Mouse (Mus musculus): ENCODE results near the gene Mgarp. TPM values are rescaled to one million over a fixed set of nuclear protein-coding genes. Genes with fewer than 3 reads are reported as not detected.
"Not testable (repeated sequence)": the region's sequence is repeated elsewhere in the genome, so short reads cannot be mapped to it uniquely, and the experiment has no call there.

Gene Mgarp
- polyA plus RNA-seq, 1 experiment from 2014 or later = 9.5 TPM

DNA sequence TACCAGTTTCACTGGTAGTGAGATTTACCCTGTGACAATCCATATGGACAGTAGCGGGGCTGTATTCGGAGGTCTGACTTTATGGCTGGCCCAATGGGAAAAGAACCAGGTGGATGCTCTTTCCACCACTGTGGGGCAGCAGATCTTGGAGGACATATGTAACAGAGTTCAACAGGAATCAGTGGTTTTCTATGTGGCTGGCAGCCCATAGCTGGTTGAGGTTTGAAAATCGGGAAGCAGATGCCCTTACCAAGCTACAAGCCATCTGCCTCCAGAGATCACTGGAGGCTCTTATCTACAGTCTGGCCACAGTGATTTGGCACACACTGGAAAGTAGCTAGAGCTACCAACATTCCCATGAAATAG is 31.0 kb downstream of the Mgarp start:
- peaks cover 11% of the 10 kb centered on the region for H3K4me1 ChIP-seq (replicated peaks)
- H3K9ac ChIP-seq = no peak overlapping the region
- H3K36me3 ChIP-seq = no peaks in the 10 kb centered on the region
- no peaks in the 10 kb centered on the region for H3K9me3 ChIP-seq (replicated peaks)
- peak overlapping the region; percentile 77 for H3K4me2 ChIP-seq
- peak overlapping the region; percentile 54; the same call in 1 of the 2 replicates for H3K27ac ChIP-seq
- no peak for ATAC-seq (replicated peaks; ENCODE audit: insufficient number of reproducible peaks, insufficient read depth, low FRiP score, low read depth)
- 7% methylated on average over 3 of the region's 3 CpGs for WGBS
- peak overlapping the region; percentile 51 for H3K4me3 ChIP-seq
- no peaks in the 10 kb centered on the region for H3K27me3 ChIP-seq

DNA sequence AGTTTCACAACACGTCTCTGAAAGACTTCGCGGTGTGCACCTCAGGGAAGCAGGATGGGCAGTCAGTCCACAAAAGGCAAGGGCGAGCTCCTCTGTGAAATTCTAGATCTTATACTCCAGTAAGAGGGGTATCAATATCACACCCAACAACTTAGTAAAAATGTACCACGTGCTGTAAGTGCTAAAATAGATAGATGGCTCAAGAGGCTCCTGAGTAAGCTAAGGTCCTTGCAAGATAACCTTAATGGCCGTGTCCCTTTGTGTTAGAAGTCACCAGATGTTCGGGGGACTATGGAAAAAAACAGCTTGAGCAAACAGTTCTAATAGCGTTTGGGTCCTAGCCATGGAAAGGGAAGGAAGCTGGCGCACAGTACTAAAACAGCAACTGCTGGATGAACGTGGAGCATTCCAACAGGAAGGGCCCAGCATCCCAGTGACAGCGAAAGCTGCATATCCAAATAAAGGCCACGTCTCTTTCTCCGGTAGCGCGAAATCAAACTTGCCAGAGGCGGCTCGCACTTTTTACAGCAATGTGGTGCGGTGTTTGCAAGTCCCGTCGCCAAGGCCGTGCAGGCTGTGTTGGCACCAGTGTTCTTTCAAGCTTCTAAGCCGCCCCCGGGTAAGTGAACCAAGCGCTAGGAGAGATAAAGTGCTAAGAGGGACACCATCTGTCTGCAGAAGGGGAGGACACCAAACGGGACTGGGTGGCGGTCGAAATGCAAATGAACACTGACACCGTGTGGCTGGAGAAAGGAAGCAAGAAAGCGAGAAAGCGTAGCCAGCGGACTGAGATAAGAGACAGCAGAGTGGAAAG is 31.6 kb downstream of the Mgarp start:
- no peaks in the 10 kb centered on the region for H3K27me3 ChIP-seq
- peak overlapping the region; percentile 51 for H3K4me3 ChIP-seq
- H3K4me1 ChIP-seq (replicated peaks) = peaks cover 11% of the 10 kb centered on the region
- WGBS = 5% methylated on average over 31 of the region's 31 CpGs
- peak; percentile 89 for ATAC-seq (replicated peaks; ENCODE audit: insufficient number of reproducible peaks, insufficient read depth, low FRiP score, low read depth)
- H3K36me3 ChIP-seq = no peaks in the 10 kb centered on the region
- H3K27ac ChIP-seq = peak overlapping the region; percentile 54
- peak overlapping the region; percentile 77 for H3K4me2 ChIP-seq
- H3K9ac ChIP-seq = peak overlapping the region; percentile 29
- H3K9me3 ChIP-seq (replicated peaks) = no peaks in the 10 kb centered on the region

DNA sequence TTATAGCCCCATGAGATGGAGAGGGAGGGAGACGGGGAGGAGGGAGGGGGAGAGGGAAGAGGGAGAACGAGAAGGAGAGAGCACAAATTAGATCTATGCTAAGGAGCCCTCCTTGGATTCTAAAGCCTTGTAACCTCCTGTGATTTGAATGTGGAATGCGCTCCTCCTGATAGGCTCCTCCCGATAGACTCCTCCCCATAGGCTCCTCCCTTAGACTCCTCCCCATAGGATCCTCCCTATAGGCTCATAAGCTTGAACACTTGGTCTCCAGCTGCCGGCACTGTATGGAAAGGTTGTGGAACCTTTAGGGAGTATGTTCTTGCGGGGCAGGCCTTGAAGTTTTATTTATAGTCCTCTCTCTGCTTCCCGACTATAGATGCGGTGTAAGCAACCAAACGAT is 35.5 kb downstream of the Mgarp start:
- 29% methylated on average over 9 of the region's 9 CpGs for WGBS
- no peak overlapping the region for H3K9ac ChIP-seq
- H3K36me3 ChIP-seq = no peaks in the 10 kb centered on the region
- no peak overlapping the region for H3K27ac ChIP-seq
- H3K27me3 ChIP-seq = no peaks in the 10 kb centered on the region
- no peak overlapping the region for H3K4me2 ChIP-seq
- no peak overlapping the region for H3K4me3 ChIP-seq
- peaks cover 31% of the 10 kb centered on the region for H3K4me1 ChIP-seq (replicated peaks)
- ATAC-seq (replicated peaks; ENCODE audit: insufficient number of reproducible peaks, insufficient read depth, low FRiP score, low read depth) = no peak
- no peaks in the 10 kb centered on the region for H3K9me3 ChIP-seq (replicated peaks)

DNA sequence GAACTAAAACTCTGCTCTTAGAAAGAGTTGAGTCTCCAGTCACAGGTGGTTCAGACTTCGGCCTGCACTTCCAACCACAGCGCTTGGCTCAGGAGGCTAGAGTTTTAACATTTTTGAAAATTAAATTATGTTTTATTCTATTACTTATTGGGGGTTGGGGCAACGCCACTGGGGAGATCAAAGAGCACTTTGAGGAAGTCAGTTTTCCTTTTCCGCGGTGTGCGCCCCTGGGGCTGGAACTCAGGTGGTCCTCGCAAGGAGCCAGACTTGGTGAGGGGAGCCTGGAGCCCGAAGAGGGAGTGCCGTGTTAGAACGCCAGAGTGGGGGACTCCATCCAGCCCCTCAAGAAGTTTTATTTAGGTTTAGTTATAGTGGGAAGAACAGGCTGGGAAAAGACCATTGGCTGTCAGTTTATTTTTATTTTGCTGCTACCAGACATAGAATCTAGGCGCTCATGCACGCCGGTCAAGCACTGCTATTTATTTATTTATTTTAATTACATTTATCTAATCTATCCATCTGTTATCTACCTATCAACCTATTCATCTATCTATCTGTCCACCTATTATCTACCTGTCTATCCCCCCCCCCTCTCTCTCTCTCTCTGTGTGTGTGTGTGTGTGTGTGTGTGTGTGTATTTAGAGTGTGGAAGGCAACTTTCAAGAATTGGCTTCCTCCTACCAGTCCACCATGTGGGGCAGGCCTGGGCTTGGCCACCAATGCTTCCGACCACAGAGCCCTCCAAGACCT is 36.8 kb downstream of the Mgarp start:
- 38% methylated on average over 14 of the region's 14 CpGs for WGBS
- H3K27me3 ChIP-seq = no peaks in the 10 kb centered on the region
- no peak for ATAC-seq (replicated peaks; ENCODE audit: insufficient number of reproducible peaks, insufficient read depth, low FRiP score, low read depth)
- H3K9me3 ChIP-seq (replicated peaks) = no peaks in the 10 kb centered on the region
- no peak overlapping the region for H3K9ac ChIP-seq
- H3K4me2 ChIP-seq = peak overlapping the region; percentile 85
- peaks cover 24% of the 10 kb centered on the region for H3K4me1 ChIP-seq (replicated peaks)
- H3K4me3 ChIP-seq = peak overlapping the region; percentile 62
- H3K36me3 ChIP-seq = no peaks in the 10 kb centered on the region
- no peak overlapping the region for H3K27ac ChIP-seq

DNA sequence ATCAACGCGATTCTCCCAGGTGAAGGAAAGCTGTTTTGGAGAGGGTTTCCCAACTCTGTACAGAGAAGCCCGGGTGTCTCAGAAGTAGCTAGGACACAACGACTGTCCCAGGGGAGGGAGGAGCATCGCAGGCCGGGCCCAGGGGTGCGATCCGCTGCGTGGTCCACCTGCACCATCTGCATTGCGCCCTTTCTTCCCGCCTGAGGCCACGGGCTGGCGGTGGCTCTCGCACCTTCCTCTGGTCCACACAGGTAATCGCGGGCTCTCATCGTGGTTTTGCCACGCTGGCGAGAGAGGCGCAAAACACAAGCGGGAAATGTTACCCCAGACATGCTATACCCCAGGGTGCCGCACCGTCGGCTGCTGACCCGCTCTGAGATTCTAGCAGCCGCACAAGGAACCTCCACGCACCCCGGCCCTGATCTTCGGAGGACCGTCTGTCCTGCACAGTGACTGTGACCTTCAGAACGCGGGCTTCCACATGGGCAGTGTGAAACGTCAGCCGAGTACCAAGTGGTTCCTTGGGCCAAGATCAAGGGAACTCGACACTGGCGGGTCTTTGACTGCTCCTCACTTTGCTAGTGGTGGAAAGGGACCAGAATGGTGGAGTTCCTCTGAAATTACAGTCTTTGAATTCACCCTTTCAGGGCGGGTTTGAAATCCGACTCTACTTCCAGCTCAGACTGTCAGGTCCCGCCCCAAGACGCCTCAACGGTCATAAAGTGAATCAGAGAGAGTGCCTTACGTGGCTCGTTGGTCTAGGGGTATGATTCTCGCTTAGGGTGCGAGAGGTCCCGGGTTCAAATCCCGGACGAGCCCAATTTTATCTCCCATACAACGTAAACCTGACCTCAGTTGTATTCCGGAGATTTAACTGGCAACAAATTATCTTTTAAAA is 37.6 kb downstream of the Mgarp start:
- Histone ChIP-seq H3K36me3 (no peaks in the 10 kb centered on the region), H3K4me3 (peak overlapping the region; percentile 62), H3K27ac (peak overlapping the region; percentile 64; the same call in 1 of the 2 replicates), H3K4me1 (replicated peaks) (peaks cover 20% of the 10 kb centered on the region), H3K4me2 (peak overlapping the region; percentile 85), H3K27me3 (no peaks in the 10 kb centered on the region), H3K9me3 (replicated peaks) (no peaks in the 10 kb centered on the region), H3K9ac (peak overlapping the region; percentile 64)
- WGBS = 2% methylated on average over 50 of the region's 50 CpGs
- ATAC-seq (replicated peaks; ENCODE audit: insufficient number of reproducible peaks, insufficient read depth, low FRiP score, low read depth) = peak; percentile 66

DNA sequence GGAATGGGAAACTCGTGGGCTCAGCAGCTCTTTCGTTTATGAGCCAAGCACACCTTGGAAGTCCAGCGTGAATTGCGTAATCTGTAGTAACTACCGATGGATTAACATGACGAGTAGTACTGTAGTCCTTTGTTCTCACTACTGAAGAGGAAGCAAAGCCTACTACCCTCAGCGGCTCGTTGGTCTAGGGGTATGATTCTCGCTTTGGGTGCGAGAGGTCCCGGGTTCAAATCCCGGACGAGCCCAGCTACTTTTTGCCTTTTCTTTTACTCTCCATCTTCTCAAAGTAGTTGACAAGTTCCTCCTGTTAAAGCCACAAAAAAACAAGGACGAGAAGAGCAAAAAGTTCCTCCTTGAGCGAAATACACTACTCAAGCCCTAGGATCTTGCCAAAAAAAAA is 38.4 kb downstream of the Mgarp start:
- Histone ChIP-seq H3K9me3 (replicated peaks) (no peaks in the 10 kb centered on the region), H3K4me1 (replicated peaks) (peaks cover 20% of the 10 kb centered on the region), H3K4me2 (peak overlapping the region; percentile 85), H3K27me3 (no peaks in the 10 kb centered on the region), H3K27ac (no peak overlapping the region), H3K4me3 (peak overlapping the region; percentile 62), H3K9ac (0 out of 2 replicates have a peak overlapping the region, but pooled peaks have one; percentile 3), H3K36me3 (no peaks in the 10 kb centered on the region)
- 6% methylated on average over 15 of the region's 15 CpGs for WGBS
- ATAC-seq (replicated peaks; ENCODE audit: insufficient number of reproducible peaks, insufficient read depth, low FRiP score, low read depth) = no peak

DNA sequence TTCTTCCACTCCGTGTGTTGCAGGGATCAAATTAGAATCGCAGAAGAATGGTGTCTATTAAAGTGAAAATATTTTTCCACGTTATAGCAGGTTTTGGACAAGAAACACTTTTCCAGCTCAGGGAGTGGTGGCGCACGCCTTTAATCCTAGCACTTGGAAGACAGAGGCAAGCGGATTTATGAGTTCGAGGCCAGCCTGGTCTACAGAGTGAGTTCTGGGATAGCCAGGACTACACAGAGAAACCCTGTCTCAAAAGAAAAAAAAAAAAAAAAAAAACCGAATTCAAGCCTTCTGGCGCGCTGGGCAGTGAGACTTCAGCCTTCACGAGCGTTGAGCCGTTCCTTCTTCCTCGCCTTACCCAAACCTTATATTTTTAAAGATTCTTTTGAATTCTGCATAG is 38.9 kb downstream of the Mgarp start:
- no peak overlapping the region for H3K27ac ChIP-seq
- H3K27me3 ChIP-seq = no peaks in the 10 kb centered on the region
- ATAC-seq (replicated peaks; ENCODE audit: insufficient number of reproducible peaks, insufficient read depth, low FRiP score, low read depth) = no peak
- H3K4me1 ChIP-seq (replicated peaks) = peaks cover 20% of the 10 kb centered on the region
- no peaks in the 10 kb centered on the region for H3K36me3 ChIP-seq
- 28% methylated on average over 14 of the region's 14 CpGs for WGBS
- peak overlapping the region; percentile 85 for H3K4me2 ChIP-seq
- no peak overlapping the region for H3K9ac ChIP-seq
- H3K4me3 ChIP-seq = peak overlapping the region; percentile 62
- no peaks in the 10 kb centered on the region for H3K9me3 ChIP-seq (replicated peaks)

DNA sequence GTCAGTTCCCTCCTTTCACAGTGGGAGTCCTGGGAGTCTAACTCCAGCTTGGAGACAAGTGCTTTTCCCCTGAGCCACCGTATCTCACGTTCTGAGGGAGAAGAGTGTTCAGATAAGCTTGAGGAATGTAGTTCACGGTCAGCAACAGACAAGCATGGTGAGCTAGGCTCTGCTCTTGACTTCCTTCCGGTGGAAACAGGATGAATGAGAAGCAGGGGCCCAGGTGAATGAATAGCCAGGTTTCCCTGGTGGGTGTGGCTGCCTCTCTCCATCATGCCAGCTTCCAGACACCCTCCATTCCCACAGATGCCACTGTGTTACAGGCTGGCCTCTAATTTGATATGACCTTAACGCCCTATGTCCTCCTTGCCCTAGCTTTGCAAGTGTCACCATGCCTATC is 39.5 kb downstream of the Mgarp start:
- Histone ChIP-seq H3K27ac (peak overlapping the region; percentile 6; the same call in 1 of the 2 replicates), H3K9me3 (replicated peaks) (no peaks in the 10 kb centered on the region), H3K36me3 (no peaks in the 10 kb centered on the region), H3K27me3 (no peaks in the 10 kb centered on the region), H3K4me2 (peak overlapping the region; percentile 85), H3K4me3 (no peak overlapping the region), H3K4me1 (replicated peaks) (peaks cover 20% of the 10 kb centered on the region), H3K9ac (no peak overlapping the region)
- WGBS = 17% methylated on average over 5 of the region's 5 CpGs
- no peak for ATAC-seq (replicated peaks; ENCODE audit: insufficient number of reproducible peaks, insufficient read depth, low FRiP score, low read depth)

DNA sequence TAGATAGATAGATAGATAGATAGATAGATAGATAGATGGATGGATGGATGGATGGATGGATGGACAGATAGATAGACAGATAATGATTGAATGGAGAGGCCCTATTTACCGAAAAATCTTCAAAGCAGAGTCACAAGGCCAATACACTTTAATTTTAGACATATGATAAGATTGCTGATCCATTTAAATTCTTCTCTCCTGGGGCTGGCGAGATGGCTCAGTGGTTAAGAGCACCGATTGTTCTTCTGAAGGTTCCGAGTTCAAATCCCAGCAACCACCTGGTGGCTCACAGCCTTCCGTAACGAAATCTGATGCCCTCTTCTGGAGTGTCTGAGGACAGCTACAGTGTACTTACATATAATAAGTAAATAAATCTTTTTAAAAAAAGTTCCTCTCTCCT is 41.6 kb downstream of the Mgarp start:
- not testable (repeated sequence) for ATAC-seq (replicated peaks; ENCODE audit: insufficient number of reproducible peaks, insufficient read depth, low FRiP score, low read depth); H3K4me2 ChIP-seq; H3K9ac ChIP-seq; H3K27me3 ChIP-seq; H3K4me3 ChIP-seq; H3K27ac ChIP-seq; H3K9me3 ChIP-seq (replicated peaks); H3K36me3 ChIP-seq
- WGBS = 83% methylated on average over 6 of the region's 6 CpGs
- H3K4me1 ChIP-seq (replicated peaks) = peaks cover 20% of the 10 kb centered on the region

DNA sequence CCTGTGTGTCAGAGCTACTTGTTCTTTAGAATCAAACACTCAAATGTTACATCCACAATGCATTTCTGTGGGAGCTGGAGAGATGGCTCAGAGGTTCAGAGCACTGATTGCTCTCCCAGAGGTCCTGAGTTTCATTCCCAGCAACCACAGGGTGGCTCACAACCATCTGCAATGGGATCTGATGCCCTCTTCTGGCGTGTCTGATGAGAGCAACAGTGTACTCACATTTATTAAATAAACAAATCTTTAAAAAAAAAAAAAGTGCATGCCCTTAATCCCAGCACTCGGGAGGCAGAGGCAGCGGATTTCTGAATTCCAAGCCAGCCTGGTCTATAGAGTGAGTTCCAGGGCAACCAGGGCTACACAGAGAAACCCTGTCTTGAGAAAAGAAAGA is 42.5 kb downstream of the Mgarp start:
- Histone ChIP-seq H3K4me3 (no peak overlapping the region), H3K27me3 (no peaks in the 10 kb centered on the region), H3K4me2 (no peak overlapping the region), H3K9me3 (replicated peaks) (no peaks in the 10 kb centered on the region), H3K4me1 (replicated peaks) (peaks cover 16% of the 10 kb centered on the region), H3K9ac (no peak overlapping the region), H3K36me3 (no peaks in the 10 kb centered on the region), H3K27ac (no peak overlapping the region)
- no peak for ATAC-seq (replicated peaks; ENCODE audit: insufficient number of reproducible peaks, insufficient read depth, low FRiP score, low read depth)
- 69% methylated on average over 3 of the region's 3 CpGs for WGBS
